Mouse (Mus musculus) bone marrow macrophage, adult 2 months (primary cell): ENCODE measurements around the gene Fam172a. TPM values are rescaled to one million over a fixed set of nuclear protein-coding genes. Genes with fewer than 3 reads are reported as not detected.

ENCODE experiments used
- H3K27ac ChIP-seq: 2 replicates; pipeline ENCODE4 v1.5.1; 2012; ENCODE audit warnings: low read depth, low read length; ENCODE audit not compliant: insufficient read depth
- H3K4me1 ChIP-seq: 2 replicates; pipeline ENCODE4 v1.6.1; 2012; ENCODE audit warnings: low read length; ENCODE audit not compliant: control insufficient read depth, insufficient read depth
- H3K4me3 ChIP-seq: 2 replicates; pipeline ENCODE4 v1.5.1; 2012; ENCODE audit warnings: mild to moderate bottlenecking, low read length, moderate library complexity; ENCODE audit not compliant: insufficient read depth
- CTCF ChIP-seq: IDR thresholded peaks from 2 replicates; pipeline ENCODE4 v1.5.1; 2012; ENCODE audit warnings: low read depth, mild to moderate bottlenecking, low read length, moderate library complexity
- POLR2A ChIP-seq: IDR thresholded peaks from 2 replicates; pipeline ENCODE4 v1.6.1; 2012; ENCODE audit warnings: mild to moderate bottlenecking, low read depth, low read length, borderline replicate concordance
- polyA plus RNA-seq: library from polyadenylated mRNA; stranded (reverse); fragments of >200 nt; gene quantifications from 2 replicates; pipeline ENCODE4 v1.2.4, GENCODE M21; 2012; ENCODE audit not compliant: missing spikeins, insufficient read depth, insufficient read length

The Fam172a gene
- polyA plus RNA-seq, 1 experiment, result 28.4 TPM

DNA sequence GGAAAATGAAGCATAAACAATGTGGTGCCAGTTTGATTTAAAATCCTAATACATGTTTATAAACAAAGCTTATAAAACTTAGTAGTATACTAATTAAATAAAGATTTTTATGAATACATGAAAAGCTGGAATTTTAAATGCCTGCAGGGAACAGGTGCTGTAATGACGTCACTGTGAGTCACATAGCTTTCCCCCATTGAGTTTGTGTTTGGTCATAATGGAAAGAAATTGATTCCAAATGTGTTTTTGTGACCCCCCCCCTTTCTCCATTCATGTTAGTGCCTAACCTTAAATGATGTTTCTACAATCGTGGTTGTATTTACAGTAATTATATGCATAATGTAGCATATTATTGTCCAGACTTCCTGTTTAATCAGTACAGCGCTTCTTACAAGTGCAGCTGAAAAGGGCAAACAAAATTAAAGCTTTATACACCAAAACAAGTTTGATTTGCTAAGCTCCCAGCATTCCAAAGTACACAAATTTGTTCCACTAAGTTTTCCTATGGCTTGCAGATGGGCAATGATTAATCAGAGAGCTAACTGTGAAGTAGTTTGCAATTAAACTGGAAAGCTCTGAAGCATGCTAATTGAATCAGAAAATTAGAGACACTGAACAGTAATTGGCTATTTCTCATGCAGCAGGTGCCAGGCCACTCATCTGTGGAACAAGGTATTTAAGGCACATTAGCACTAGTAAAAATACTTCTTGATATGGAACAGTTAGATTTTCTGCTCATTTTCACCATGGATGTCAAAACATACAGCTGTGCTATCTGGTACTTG is 398.1 kb downstream of the Fam172a start:
- no peak overlapping the region for H3K27ac ChIP-seq

GRCm38 (mm10) chr13:78100664-78101063 is 398.8 kb downstream of the Fam172a start:
- peaks cover 4% of the 10 kb centered on the region; the same call in 1 of the 2 replicates for H3K4me1 ChIP-seq
- TF ChIP-seq POLR2A (no peak), CTCF (no peak)

More for the DNA sequence above, 398.1 kb downstream of the Fam172a start:
- peaks cover 4% of the 10 kb centered on the region; the same call in 1 of the 2 replicates for H3K4me1 ChIP-seq
- no peak overlapping the region for H3K4me3 ChIP-seq
- no peak for TF ChIP-seq POLR2A
- TF ChIP-seq CTCF, result no peak

DNA sequence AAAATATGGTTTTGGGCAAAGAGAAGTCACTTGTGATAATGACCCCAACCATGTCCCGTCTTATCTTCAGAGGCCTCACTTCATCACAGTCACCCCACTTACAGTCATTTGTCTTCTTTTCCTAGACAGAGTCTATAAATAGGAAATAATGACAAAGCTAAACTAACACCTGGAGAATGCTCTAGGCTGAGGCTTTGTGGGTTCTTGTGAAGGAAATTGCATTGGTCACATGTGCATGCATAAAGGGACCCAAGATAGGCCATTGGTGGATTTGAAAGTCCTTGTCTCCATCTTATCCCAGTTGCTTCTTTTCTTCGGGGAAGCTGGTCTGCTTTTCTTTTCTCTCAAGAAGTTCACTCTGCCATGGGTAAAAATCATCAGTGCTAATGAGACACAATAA is 400.5 kb downstream of the Fam172a start:
- Histone ChIP-seq H3K4me1 (peaks cover 4% of the 10 kb centered on the region; the same call in 1 of the 2 replicates), H3K4me3 (no peak overlapping the region)
- no peak for TF ChIP-seq CTCF
- TF ChIP-seq POLR2A, result no peak

More at GRCm38 (mm10) chr13:78100664-78101063, 398.8 kb downstream of the Fam172a start:
- no peak overlapping the region for H3K4me3 ChIP-seq
- H3K27ac ChIP-seq, result no peak overlapping the region

DNA sequence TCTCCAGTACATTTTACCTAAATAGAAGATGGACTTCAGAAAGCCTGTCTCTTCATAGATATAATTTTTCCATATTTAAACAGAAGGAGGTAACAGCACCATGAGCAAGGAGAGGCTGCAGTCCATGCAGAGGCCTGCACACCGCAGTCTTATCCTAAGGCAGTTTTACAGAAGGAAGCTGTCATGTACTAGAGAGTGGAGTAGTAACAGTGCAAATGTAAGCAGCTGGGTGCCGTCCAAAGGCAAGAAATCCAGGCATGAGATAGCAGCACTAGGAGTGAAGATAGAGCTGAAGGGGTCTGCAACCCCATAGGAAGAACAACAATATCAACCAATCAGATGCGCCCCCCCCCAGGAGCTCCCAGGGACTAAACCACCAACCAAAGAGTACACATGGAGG is 403.0 kb downstream of the Fam172a start:
- H3K27ac ChIP-seq, result no peak overlapping the region
- H3K4me1 ChIP-seq, result peaks cover 4% of the 10 kb centered on the region; the same call in 1 of the 2 replicates
- TF ChIP-seq POLR2A, result no peak
- no peak overlapping the region for H3K4me3 ChIP-seq

More for the DNA sequence above, 400.5 kb downstream of the Fam172a start:
- no peak overlapping the region for H3K27ac ChIP-seq

- TF ChIP-seq POLR2A (no peak), CTCF (no peak)
- H3K4me1 ChIP-seq, result no peaks in the 10 kb centered on the region
- H3K4me3 ChIP-seq, result no peak overlapping the region
- H3K27ac ChIP-seq, result no peak overlapping the region
These were observed 408.8 kb downstream of the Fam172a start for GRCm38 (mm10) chr13:78110648-78111047.

DNA sequence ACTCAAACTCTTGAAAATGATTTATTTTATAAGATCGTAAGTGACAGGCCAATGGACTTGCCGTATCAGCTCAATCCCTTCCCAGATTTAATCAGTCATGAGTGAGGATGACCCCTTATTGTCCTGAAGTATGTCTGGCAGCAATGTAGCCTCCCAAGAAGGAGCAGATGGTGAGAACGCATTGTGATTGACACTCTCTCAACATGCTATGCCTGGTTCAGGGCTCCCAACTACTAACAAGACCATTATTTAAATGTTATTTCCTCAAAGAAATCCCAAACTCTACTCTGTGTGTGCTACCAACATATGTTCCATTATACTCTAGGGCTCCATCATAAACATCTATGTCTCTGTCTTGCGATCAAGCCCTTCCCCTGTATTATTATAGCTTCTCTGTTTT is 412.1 kb downstream of the Fam172a start:
- Histone ChIP-seq H3K27ac (no peak overlapping the region), H3K4me1 (no peaks in the 10 kb centered on the region), H3K4me3 (no peak overlapping the region)
- TF ChIP-seq POLR2A, result no peak
- TF ChIP-seq CTCF, result no peak

DNA sequence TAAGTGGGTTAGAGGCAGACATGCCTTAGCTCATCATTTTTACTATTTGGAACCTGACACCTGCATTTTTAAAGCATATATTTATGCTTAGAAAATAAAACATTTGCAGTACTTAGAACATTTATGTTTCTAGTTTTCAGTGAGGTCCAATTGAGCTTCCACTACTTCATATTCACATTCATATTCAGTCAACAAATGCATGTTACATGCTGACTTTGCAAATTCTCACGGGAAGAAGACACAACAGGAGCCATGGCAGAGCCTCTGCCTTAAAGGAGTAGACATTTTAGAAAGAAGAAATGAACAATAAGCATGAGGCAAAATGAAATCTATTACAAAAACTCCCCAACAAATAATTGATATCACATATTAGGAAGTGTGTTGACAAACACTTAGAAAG is 416.9 kb downstream of the Fam172a start:
- Histone ChIP-seq H3K4me1 (no peaks in the 10 kb centered on the region), H3K27ac (no peak overlapping the region), H3K4me3 (no peak overlapping the region)
- TF ChIP-seq POLR2A (no peak), CTCF (no peak)

DNA sequence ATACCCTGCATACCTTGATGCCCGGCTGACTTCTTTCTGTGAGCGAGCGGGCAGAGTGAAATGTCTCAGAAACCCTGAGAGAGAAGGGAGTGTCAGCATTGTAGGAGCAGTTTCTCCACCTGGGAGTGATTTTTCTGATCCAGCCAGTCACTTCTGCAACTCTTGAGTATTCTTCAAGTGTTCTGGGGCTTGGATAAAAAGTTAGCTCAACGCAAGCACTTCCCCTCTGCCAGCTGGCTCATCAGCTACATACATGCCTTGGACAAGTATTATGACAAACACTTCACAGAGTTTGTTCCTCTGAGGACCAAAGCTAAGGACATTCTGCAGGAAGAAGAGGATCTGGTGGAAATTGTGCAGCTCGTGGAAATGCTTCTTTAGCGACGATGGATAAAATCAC is 420.2 kb downstream of the Fam172a start:
- TF ChIP-seq CTCF, result no peak
- TF ChIP-seq POLR2A, result no peak
- Histone ChIP-seq H3K27ac (no peak overlapping the region), H3K4me1 (no peaks in the 10 kb centered on the region), H3K4me3 (no peak overlapping the region)

DNA sequence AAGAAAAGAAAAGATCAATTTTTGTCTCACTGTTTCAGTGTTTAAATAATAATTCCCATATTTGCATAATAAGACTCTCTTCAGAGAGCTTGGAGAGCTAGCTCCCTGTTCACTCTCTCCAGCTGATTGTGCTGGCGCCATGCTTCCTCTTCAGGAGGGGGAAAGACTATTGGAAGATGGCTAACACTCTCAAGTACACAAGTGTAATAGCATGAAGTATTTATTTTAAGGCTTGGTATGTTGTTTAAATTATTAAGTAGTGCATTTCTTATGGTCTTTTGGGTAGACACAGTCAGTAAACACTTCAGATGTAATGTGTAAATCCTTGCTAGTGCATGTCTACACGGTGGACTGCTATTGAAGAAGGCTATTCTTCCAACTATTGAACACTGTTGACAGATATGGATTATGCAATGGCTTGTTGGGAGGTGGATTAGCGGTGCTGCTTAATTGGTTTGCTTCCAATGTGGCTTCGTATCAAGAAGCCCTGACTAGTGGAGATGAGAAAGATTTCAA is 422.1 kb downstream of the Fam172a start:
- H3K4me3 ChIP-seq, result no peak overlapping the region
- no peak for TF ChIP-seq POLR2A
- H3K4me1 ChIP-seq, result no peaks in the 10 kb centered on the region
- H3K27ac ChIP-seq, result no peak overlapping the region

- TF ChIP-seq POLR2A (no peak), CTCF (no peak)
- Histone ChIP-seq H3K27ac (no peak overlapping the region), H3K4me1 (no peaks in the 10 kb centered on the region), H3K4me3 (no peak overlapping the region)
These were observed 455.6 kb downstream of the Fam172a start for GRCm38 (mm10) chr13:78157465-78157864.

DNA sequence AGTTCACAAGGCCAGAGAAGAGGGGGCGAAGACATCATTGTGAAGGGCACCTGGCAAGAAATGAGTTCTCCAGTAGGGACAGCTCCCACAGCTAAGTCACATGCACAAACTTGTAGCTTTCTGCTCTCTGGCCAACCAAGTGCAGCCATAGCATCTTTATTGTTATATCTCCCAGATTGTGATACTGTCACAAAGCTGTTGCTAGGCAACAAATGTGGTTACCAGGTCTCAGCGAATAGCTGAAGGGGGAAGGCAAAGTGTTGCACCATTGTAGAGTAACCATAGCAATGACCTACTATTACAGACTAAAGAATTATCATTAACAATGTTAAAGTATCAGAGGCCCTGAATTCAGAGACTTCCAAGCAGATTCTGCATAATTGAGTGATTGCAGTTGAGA is 460.3 kb downstream of the Fam172a start:
- no peak overlapping the region for H3K4me3 ChIP-seq
- H3K4me1 ChIP-seq, result peaks cover 3% of the 10 kb centered on the region; the same call in 1 of the 2 replicates
- TF ChIP-seq CTCF (no peak), POLR2A (no peak)
- no peak overlapping the region for H3K27ac ChIP-seq
